ENCODE assay signal across 8 mouse cellular contexts in genomic region chr19:10525910-10526309, GRCm38 (mm10). TPM values are rescaled to one million over a fixed set of nuclear protein-coding genes. Genes with fewer than 3 reads are reported as not detected.
DNase-seq lines count a peak whose midpoint lies in the region; ATAC-seq and TF ChIP-seq lines count a peak whose summit lies in the region.

Sdhaf2 (minus strand) TSS chr19:10526142.

- no peak for TF ChIP-seq CTCF in liver, adult 2 months (IDR thresholded peaks at IDR 0.05; ENCODE audit: low read depth, low read length)

- peak within 1 kb of the TSS; percentile 100 for H3K9ac ChIP-seq in intestine, embryonic 15.5 days
- H3K9ac ChIP-seq in liver, adult 2 months (ENCODE audit: low read depth, low read length): peak within 1 kb of the TSS; percentile 99

- 0 out of 2 replicates have a peak, but pooled peaks have one; percentile 46 for ATAC-seq in common myeloid progenitor, adult 5-6 weeks (replicated peaks; ENCODE audit: low read depth, poor library complexity, severe bottlenecking)
- ATAC-seq in intestine, embryonic 15.5 days: no peak

- DNase-seq in CD4-positive helper T cell, adult 2 months (ENCODE audit: low read depth, low spot score): peak; percentile 69
- peak; percentile 39 for DNase-seq in MEL-GATA-1-ER (ENCODE audit: extremely low read depth, low read depth)
- no peak for DNase-seq in gastrocnemius, postnatal 25 days
- DNase-seq in liver, adult 2 months (ENCODE audit: extremely low read depth, low read depth, low spot score): peak; percentile 18
- DNase-seq in natural killer cell, adult 2 months (ENCODE audit: low spot score in 2 of 2): peak; percentile 52 to 59
- DNase-seq in thymus, postnatal 4 days: no peak

- H3K9me3 ChIP-seq in intestine, embryonic 15.5 days: no peaks in the 10 kb centered on the region

- WGBS in intestine, embryonic 15.5 days: under 1% methylated on average over 11 of the region's 11 CpGs
- WGBS in liver, adult 2 months: under 1% methylated on average over 11 of the region's 11 CpGs

- no peaks in the 10 kb centered on the region for H3K27me3 ChIP-seq in intestine, embryonic 15.5 days (replicated peaks)
- no peaks in the 10 kb centered on the region for H3K27me3 ChIP-seq in liver, adult 2 months (ENCODE audit: control insufficient read depth, insufficient read depth, low read length)

- H3K79me2 ChIP-seq in liver, adult 2 months (ENCODE audit: control insufficient read depth, insufficient read depth, low read length): peaks cover 20% of the 10 kb centered on the region

- H3K27ac ChIP-seq in intestine, embryonic 15.5 days: peak within 1 kb of the TSS; percentile 99
- H3K27ac ChIP-seq in liver, adult 2 months (replicated peaks; ENCODE audit: insufficient read depth, low read depth, low read length): peak within 1 kb of the TSS; percentile 99

- peaks cover 10% of the 10 kb centered on the region for H3K4me1 ChIP-seq in intestine, embryonic 15.5 days (replicated peaks)
- peaks cover 6% of the 10 kb centered on the region; the same call in 1 of the 2 replicates for H3K4me1 ChIP-seq in liver, adult 2 months (ENCODE audit: control insufficient read depth, insufficient read depth, low read length)

- peak within 1 kb of the TSS; percentile 72 for H3K4me2 ChIP-seq in intestine, embryonic 15.5 days (replicated peaks)

- peak within 1 kb of the TSS; percentile 98 for H3K4me3 ChIP-seq in intestine, embryonic 15.5 days (replicated peaks)
- H3K4me3 ChIP-seq in liver, adult 2 months (ENCODE audit: insufficient read depth, low read depth, low read length): peak within 1 kb of the TSS; percentile 81

- H3K36me3 ChIP-seq in intestine, embryonic 15.5 days: peaks cover 16% of the 10 kb centered on the region; the same call in 1 of the 2 replicates
- H3K36me3 ChIP-seq in liver, adult 2 months (ENCODE audit: control insufficient read depth, insufficient read depth, low read length): peaks cover 20% of the 10 kb centered on the region

- no peak for TF ChIP-seq POLR2A in liver, adult 2 months (IDR thresholded peaks at IDR 0.05; ENCODE audit: extremely low read depth, insufficient read depth, low read length)

RNA-seq across cellular contexts. Expression of gene Sdhaf2, which starts in this region (rescaled TPM):
- 38.3 and 63.1 TPM in 2 replicates for total RNA-seq in common myeloid progenitor, adult 5-6 weeks (2017)
- total RNA-seq in gastrocnemius, postnatal 25 days (2021): 10 to 100 TPM; 49.0 to 54.0 TPM
- 57.2 and 58.3 TPM in 2 replicates for polyA plus RNA-seq in intestine, embryonic 15.5 days (2015; fragmentation: Nextera tagmentation; extraction: Ambion mirVana)
- total RNA-seq in liver, adult 2 months (2014; rRNA removed): 23.3 and 29.6 TPM in 2 replicates
- polyA plus RNA-seq in liver, adult 2 months (2012; rRNA removed): 14.2 and 15.7 TPM in 2 replicates

Comparison
In these comparisons a context has a peak if more than half of its experiments do, and no peak if none do; other contexts are left out.
1. DNase-seq: peak in CD4-positive helper T cell, adult 2 months (single experiment), MEL-GATA-1-ER (single experiment), liver, adult 2 months (single experiment) and natural killer cell, adult 2 months (2 of 2); none in gastrocnemius, postnatal 25 days (single experiment) and thymus, postnatal 4 days (single experiment).